Mouse (Mus musculus) ES-Bruce4 (cell line): ENCODE measurements around the gene Tmcc2. TPM values are rescaled to one million over a fixed set of nuclear protein-coding genes. Genes with fewer than 3 reads are reported as not detected.
A peak's percentile ranks its signal among the peaks of the same experiment; 100 is the strongest.

Experiments
- H3K27ac ChIP-seq: 2 replicates; pipeline ENCODE4 v1.5.1; 2012; ENCODE audit warnings: low read length, inconsistent platforms; ENCODE audit not compliant: insufficient read depth
- H3K27me3 ChIP-seq: 2 replicates; pipeline ENCODE4 v1.6.1; 2012; ENCODE audit warnings: mild to moderate bottlenecking, low read length, inconsistent platforms; ENCODE audit not compliant: control insufficient read depth, poor library complexity, insufficient read depth, severe bottlenecking
- H3K36me3 ChIP-seq: 2 replicates; pipeline ENCODE4 v1.6.1; 2012; ENCODE audit warnings: inconsistent platforms, mild to moderate bottlenecking, low read length, moderate library complexity; ENCODE audit not compliant: control insufficient read depth, poor library complexity, insufficient read depth, severe bottlenecking
- H3K4me1 ChIP-seq: one replicate; pipeline ENCODE4 v1.8.1; 2011; ENCODE audit warnings: low read length; ENCODE audit not compliant: control insufficient read depth, insufficient read depth
- H3K4me3 ChIP-seq: 2 replicates; pipeline ENCODE4 v1.5.1; 2011; ENCODE audit warnings: low read depth, mild to moderate bottlenecking, low read length
- H3K9ac ChIP-seq: 2 replicates; pipeline ENCODE4 v1.6.1; 2012; ENCODE audit warnings: low read depth, mild to moderate bottlenecking, inconsistent platforms; ENCODE audit not compliant: poor library complexity, severe bottlenecking
- H3K9me3 ChIP-seq: replicated peaks from 2 replicates; pipeline ENCODE4 v1.6.1; 2012; ENCODE audit warnings: mild to moderate bottlenecking, low read length, inconsistent platforms; ENCODE audit not compliant: control insufficient read depth, poor library complexity, insufficient read depth, severe bottlenecking
- CTCF ChIP-seq: IDR thresholded peaks from one replicate; pipeline ENCODE4 v1.8.1; 2011; ENCODE audit warnings: low read depth, low read length
- EP300 ChIP-seq: IDR thresholded peaks from 2 replicates; pipeline ENCODE4 v1.6.1; 2011; ENCODE audit warnings: low read depth, low read length; ENCODE audit not compliant: insufficient read depth
- POLR2A ChIP-seq: IDR thresholded peaks from one replicate; pipeline ENCODE4 v1.8.1; 2011; ENCODE audit warnings: low read length; ENCODE audit not compliant: insufficient read depth
- polyA plus RNA-seq: library from polyadenylated mRNA; stranded (reverse); fragments of >200 nt; gene quantifications from 2 replicates; pipeline ENCODE4 v1.2.4, GENCODE M21; 2011; ENCODE audit warnings: low read depth; ENCODE audit not compliant: missing spikeins, insufficient read depth, insufficient read length

Gene Tmcc2
- polyA plus RNA-seq, 1 experiment: 11.1 TPM

DNA sequence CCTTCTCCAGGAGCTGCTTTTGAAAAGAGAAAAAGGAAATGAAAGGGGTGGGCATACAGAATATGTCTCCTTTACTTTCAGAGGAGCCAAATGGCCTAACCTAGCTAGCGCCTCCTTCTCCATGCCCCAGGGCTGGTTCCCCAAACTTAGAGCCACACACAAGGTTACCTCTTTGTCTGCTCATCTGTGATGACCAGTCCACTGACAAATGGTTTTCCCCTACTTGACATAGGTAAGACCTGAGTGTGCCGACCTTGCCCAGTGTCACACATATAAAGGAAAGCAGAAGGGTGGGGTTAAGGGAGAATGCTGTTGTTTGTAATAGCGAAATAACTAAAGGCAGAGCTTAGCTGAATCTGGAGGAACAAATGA is 16.2 kb downstream of the Tmcc2 start:
- no peak for TF ChIP-seq POLR2A
- TF ChIP-seq CTCF: no peak
- no peak for TF ChIP-seq EP300
- Histone ChIP-seq H3K27ac (peak overlapping the region; percentile 51; the same call in 1 of the 2 replicates), H3K27me3 (no peaks in the 10 kb centered on the region), H3K9ac (no peak overlapping the region), H3K9me3 (no peaks in the 10 kb centered on the region), H3K4me3 (no peak overlapping the region), H3K4me1 (peaks cover 14% of the 10 kb centered on the region), H3K36me3 (no peaks in the 10 kb centered on the region)

- no peak overlapping the region for H3K9ac ChIP-seq
- no peaks in the 10 kb centered on the region for H3K27me3 ChIP-seq
- H3K36me3 ChIP-seq: no peaks in the 10 kb centered on the region
- no peaks in the 10 kb centered on the region for H3K9me3 ChIP-seq
- TF ChIP-seq CTCF: no peak
- TF ChIP-seq POLR2A: no peak
- no peak for TF ChIP-seq EP300
- peak overlapping the region; percentile 51; the same call in 1 of the 2 replicates for H3K27ac ChIP-seq
- peaks cover 14% of the 10 kb centered on the region for H3K4me1 ChIP-seq
- no peak overlapping the region for H3K4me3 ChIP-seq
Measured at GRCm38 (mm10) chr1:132374140-132374872, 16.8 kb downstream of the Tmcc2 start.

DNA sequence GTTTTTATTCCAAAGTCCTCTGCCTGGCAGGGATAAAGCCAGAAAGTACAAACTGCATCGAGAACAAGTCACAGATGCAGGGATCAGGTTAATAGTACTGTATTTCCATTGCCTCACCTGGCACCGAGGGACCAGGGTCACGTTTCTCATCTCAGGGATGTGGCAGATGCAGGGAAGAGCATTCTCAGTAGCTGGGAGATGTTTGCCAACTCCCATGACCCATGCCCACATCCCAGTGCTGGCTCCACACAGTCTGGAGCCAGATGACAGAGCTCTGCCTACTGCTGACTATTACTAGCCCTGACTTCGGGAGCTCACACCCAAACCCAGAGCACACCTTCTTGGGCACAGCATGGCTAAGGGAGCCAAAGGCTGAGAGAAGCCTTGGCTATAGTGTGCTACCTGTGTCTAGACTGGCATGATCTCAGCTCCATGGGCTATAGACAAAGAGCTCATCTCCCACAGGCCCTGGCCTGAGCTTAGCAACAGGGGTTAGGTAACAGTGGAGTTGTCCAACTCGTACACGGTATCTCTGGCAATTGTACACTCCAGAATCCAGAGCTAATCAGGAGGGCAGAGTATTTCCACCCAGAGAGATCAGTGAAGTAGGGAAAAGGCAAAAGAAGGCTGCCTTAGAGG is 18.1 kb downstream of the Tmcc2 start:
- H3K9me3 ChIP-seq: no peaks in the 10 kb centered on the region
- TF ChIP-seq EP300 (no peak), CTCF (no peak)
- peaks cover 14% of the 10 kb centered on the region for H3K4me1 ChIP-seq
- no peaks in the 10 kb centered on the region for H3K27me3 ChIP-seq
- H3K27ac ChIP-seq: no peak overlapping the region
- no peak overlapping the region for H3K9ac ChIP-seq
- no peaks in the 10 kb centered on the region for H3K36me3 ChIP-seq
- no peak overlapping the region for H3K4me3 ChIP-seq

DNA sequence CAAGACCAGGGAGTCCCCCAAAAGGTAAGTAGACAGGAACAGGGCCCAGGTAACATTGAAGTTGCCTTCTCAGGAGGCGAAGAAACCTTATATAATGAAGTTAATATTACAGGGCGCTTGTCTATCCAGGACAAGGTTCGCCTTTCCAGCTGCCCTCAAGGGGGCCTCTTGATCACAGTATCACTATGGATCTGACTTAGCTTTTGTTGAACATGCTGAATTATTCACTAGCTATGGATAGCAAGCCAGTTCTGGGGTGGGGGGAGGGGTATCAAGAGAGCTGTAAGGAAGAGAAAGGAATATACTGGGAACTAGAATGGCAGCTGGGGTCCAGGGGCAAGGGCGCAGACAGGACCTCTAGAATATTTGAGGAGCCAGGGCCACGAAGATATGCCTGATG is 18.7 kb downstream of the Tmcc2 start:
- no peaks in the 10 kb centered on the region for H3K27me3 ChIP-seq
- H3K36me3 ChIP-seq: no peaks in the 10 kb centered on the region
- H3K4me3 ChIP-seq: no peak overlapping the region
- no peak overlapping the region for H3K27ac ChIP-seq
- TF ChIP-seq EP300: no peak
- no peak for TF ChIP-seq CTCF
- no peak for TF ChIP-seq POLR2A
- H3K9me3 ChIP-seq: no peaks in the 10 kb centered on the region
- no peak overlapping the region for H3K9ac ChIP-seq
- H3K4me1 ChIP-seq: peaks cover 14% of the 10 kb centered on the region

- no peak overlapping the region for H3K27ac ChIP-seq
- H3K9me3 ChIP-seq: no peaks in the 10 kb centered on the region
- no peaks in the 10 kb centered on the region for H3K36me3 ChIP-seq
Measured at GRCm38 (mm10) chr1:132371298-132372081, 19.6 kb downstream of the Tmcc2 start.

More at GRCm38 (mm10) chr1:132371298-132372081, 19.6 kb downstream of the Tmcc2 start:
- Histone ChIP-seq H3K9ac (no peak overlapping the region), H3K27me3 (no peaks in the 10 kb centered on the region), H3K4me1 (peaks cover 11% of the 10 kb centered on the region), H3K4me3 (no peak overlapping the region)
- no peak for TF ChIP-seq CTCF
- no peak for TF ChIP-seq EP300
- no peak for TF ChIP-seq POLR2A
